Mouse (Mus musculus): ENCODE results near the gene Tmem59l. TPM values are rescaled to one million over a fixed set of nuclear protein-coding genes. Genes with fewer than 3 reads are reported as not detected.
A peak's percentile ranks its signal among the peaks of the same experiment; 100 is the strongest.

The Tmem59l gene
- polyA plus RNA-seq, 1 experiment from 2014 or later: 123 TPM

DNA sequence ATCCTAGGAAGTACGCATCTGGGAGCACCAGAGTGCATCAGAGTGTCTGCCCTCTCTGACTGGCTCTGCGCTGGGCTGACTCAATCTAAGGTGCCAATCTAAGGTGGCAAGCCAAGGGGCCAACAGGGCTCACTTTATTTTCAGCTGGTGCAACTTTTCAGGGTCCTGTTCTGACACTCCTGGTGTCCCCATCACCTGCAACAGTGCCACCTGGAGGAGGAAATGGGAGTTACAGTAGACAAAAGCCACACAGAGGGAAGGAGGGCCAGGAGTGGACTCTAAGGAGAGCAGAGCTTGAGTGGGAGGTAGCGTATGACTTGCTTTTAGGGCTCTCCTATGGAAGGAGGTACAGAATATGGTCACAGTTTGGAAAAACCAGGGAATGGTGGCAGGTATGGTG is 17.7 kb upstream of the Tmem59l start:
- Histone ChIP-seq H3K4me3 (no peak overlapping the region), H3K27ac (no peak overlapping the region), H3K4me2 (peak overlapping the region; percentile 87; the same call in 1 of the 2 replicates), H3K9me3 (no peaks in the 10 kb centered on the region), H3K36me3 (replicated peaks) (peaks cover 8% of the 10 kb centered on the region; the same call in 1 of the 2 replicates), H3K4me1 (peaks cover 56% of the 10 kb centered on the region), H3K27me3 (replicated peaks) (peaks cover 44% of the 10 kb centered on the region), H3K9ac (no peak overlapping the region)
- WGBS: 73% methylated on average over 3 of the region's 3 CpGs
- ATAC-seq (replicated peaks): no peak

DNA sequence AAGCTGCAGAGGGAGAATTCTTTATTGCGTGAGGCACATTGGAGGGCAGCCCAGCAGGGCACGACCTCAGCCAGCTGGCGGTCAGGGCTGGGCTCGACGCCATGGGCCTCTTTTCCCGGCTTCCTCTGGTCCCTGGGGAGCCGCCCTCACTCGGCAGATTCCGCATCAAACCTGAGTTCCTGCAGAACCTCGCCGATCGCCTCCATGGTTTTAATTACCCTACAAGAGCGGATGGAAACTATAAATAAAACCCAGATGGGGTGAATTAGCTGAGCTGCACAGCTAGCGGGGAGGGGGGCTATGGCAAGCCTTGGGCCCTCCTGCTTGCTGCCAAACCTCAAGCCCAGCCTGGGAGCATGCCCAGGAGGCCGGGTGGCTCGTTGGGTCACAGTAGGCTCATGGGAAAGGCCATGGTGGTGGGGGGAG is 17.1 kb upstream of the Tmem59l start:
- no peak overlapping the region for H3K4me2 ChIP-seq

DNA sequence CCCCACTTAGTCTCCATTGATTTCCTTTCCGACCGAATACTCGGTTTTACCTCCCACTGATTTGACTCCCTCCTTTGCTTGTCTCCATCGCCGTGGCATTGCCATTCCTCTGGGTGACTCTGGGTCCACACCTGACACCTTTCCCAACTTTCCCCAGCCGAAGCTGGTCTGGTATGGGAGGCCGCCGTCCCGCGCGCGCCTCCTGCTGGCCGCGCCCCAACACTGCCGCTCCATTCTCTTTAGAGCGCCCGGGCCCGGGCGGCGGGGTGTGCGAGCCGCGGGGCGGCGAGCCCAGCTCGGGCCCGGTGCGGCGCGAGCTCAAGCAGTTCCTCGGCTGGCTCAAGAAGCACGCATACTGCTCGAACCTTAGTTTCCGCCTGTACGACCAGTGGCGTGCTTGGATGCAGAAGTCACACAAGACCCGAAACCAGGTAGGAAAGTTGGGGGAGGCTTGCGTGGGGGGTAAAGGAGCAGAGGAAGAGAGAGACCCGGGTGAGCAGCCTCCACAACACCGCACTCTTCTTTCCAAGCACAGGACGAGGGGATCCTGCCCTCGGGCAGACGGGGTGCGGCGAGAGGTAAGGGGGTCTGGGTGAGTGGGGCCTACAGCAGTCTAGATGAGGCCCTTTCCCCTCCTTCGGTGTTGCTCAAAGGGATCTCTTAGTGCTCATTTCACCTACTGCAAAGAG is 16.0 kb upstream of the Tmem59l start:
- WGBS: 13% methylated on average over 46 of the region's 46 CpGs
- Histone ChIP-seq H3K27ac (no peak overlapping the region), H3K4me1 (peaks cover 42% of the 10 kb centered on the region), H3K27me3 (replicated peaks) (peaks cover 61% of the 10 kb centered on the region), H3K4me3 (no peak overlapping the region), H3K36me3 (replicated peaks) (peaks cover 8% of the 10 kb centered on the region; the same call in 1 of the 2 replicates), H3K9ac (no peak overlapping the region), H3K4me2 (0 out of 2 replicates have a peak overlapping the region, but pooled peaks have one; percentile 18), H3K9me3 (no peaks in the 10 kb centered on the region)
- ATAC-seq (replicated peaks): no peak

More for the DNA sequence above, 17.1 kb upstream of the Tmem59l start:
- 60% methylated on average over 16 of the region's 16 CpGs for WGBS
- Histone ChIP-seq H3K4me3 (no peak overlapping the region), H3K27ac (no peak overlapping the region), H3K27me3 (replicated peaks) (peaks cover 50% of the 10 kb centered on the region), H3K9me3 (no peaks in the 10 kb centered on the region), H3K4me1 (peaks cover 52% of the 10 kb centered on the region), H3K9ac (no peak overlapping the region), H3K36me3 (replicated peaks) (peaks cover 8% of the 10 kb centered on the region; the same call in 1 of the 2 replicates)
- ATAC-seq (replicated peaks): no peak

DNA sequence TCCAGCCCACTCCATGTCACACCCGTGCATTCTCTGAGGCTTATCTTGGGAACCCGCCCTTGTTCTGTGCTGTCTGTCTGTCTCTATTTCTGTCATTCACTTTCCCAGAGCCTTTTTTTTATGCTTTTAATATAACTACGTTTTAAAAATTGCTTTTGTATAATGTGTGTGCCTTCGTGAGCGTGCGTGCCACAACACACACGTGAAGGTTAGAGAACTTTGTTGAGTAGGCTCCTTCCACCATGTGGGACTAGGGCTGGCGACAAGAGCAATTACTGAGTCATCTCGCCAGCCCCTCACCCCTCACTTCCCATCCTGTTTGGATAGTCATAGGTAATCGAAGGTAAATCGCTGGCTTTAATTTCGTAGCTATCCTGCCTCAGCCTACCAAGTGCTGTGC is 15.4 kb upstream of the Tmem59l start:
- ATAC-seq (replicated peaks): no peak

DNA sequence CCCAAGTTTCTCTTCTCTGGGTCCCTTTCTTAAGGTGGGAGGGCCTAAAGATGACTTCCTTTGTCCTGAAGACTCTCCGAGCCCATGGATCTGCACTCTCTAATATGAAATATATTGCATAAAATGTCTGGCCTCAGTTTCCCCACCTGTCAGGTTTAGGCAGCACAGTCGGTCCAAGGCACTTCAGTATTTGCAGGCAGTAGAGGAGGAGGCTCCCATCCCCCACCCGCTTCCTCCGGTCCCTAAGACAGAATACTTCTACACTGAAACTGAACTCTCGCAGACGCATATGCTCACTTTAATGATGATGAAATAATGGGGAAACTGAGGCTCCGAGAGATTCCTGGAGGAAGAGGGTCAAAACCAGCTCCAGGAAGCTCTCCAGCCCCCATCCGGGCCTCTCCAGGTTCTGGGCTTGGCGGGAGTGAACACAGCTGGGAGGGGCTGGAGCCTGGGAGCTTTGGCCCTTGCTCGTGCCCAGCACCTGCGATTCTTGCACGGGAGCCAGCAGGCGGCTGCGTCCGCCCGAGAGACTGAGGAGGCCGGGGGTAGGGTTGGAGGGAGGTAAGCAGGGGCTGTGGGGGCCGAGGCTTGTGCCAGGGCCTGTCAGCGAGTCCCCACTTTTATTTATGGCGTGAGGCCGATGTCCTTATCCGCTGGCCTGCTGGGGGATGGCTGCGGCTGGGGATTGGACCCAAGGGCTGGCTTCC is 14.8 kb upstream of the Tmem59l start:
- H3K4me1 ChIP-seq: peaks cover 40% of the 10 kb centered on the region
- no peak for ATAC-seq (replicated peaks)
- H3K9ac ChIP-seq: no peak overlapping the region
- H3K4me3 ChIP-seq: no peak overlapping the region
- H3K9me3 ChIP-seq: no peaks in the 10 kb centered on the region
- WGBS: 13% methylated on average over 23 of the region's 23 CpGs
- no peak overlapping the region for H3K27ac ChIP-seq
- H3K4me2 ChIP-seq: no peak overlapping the region
- no peaks in the 10 kb centered on the region for H3K36me3 ChIP-seq (replicated peaks)
- peaks cover 72% of the 10 kb centered on the region for H3K27me3 ChIP-seq (replicated peaks)

More for the DNA sequence above, 15.4 kb upstream of the Tmem59l start:
- 36% methylated on average over 12 of the region's 12 CpGs for WGBS
- H3K9ac ChIP-seq: no peak overlapping the region
- peaks cover 67% of the 10 kb centered on the region for H3K27me3 ChIP-seq (replicated peaks)
- peaks cover 42% of the 10 kb centered on the region for H3K4me1 ChIP-seq
- no peak overlapping the region for H3K27ac ChIP-seq
- no peaks in the 10 kb centered on the region for H3K9me3 ChIP-seq
- H3K4me2 ChIP-seq: no peak overlapping the region
- H3K36me3 ChIP-seq (replicated peaks): peaks cover 3% of the 10 kb centered on the region; the same call in 1 of the 2 replicates
- H3K4me3 ChIP-seq: no peak overlapping the region

DNA sequence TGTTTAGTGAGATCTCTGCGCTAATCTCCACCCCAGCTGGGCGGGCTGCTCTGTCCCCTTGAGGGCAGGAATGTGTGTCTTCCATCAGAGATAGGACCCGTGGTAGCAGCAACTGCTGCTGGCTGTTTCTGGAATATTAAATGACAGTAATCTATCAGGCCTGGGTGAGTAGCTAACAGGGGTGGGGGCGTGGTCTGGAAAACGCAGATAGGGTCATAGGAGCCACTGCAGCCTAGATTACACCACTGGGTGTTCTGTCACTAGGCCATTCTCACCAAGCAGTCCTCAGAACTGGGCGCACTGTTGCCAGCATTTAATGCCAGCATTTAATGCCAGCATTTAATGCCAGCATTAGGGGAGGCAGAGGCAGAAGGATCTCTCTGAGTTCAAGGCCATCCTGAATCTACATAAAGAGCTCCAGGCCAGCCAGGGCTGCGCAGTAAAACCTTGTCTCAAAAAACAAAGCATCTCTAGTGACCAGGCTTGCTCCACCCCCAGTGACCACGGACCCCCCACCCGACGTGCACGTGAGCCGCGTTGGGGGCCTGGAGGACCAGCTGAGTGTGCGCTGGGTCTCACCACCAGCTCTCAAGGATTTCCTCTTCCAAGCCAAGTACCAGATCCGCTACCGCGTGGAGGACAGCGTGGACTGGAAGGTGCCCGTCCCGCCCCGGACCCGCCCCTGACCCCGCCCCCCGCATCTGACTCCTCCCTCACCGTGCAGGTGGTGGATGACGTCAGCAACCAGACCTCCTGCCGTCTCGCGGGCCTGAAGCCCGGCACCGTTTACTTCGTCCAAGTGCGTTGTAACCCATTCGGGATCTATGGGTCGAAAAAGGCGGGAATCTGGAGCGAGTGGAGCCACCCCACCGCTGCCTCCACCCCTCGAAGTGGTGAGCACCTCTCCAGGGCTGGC is 13.5 kb upstream of the Tmem59l start:
- Histone ChIP-seq H3K9ac (no peak overlapping the region), H3K4me2 (peak overlapping the region; percentile 30)

DNA sequence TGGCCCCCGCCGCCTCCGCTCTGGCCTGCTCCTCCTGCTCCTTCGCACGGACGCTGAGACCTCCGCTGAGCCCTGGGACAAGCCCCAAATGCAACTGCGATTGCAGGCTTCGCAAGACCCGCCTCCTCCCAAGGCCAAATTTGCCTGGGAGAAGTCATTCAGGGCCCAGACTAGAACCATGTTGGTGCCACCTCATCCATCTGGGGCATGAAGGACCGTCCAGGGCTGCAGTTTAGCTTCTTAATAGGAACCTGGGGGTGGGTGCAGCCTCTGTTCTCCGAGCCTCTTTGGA is 8.6 kb upstream of the Tmem59l start:
- Histone ChIP-seq H3K9ac (no peak overlapping the region), H3K4me2 (peak overlapping the region; percentile 10; the same call in 1 of the 2 replicates), H3K27me3 (replicated peaks) (peaks cover 98% of the 10 kb centered on the region), H3K4me3 (no peak overlapping the region), H3K27ac (no peak overlapping the region), H3K36me3 (replicated peaks) (no peaks in the 10 kb centered on the region), H3K4me1 (peaks cover 46% of the 10 kb centered on the region), H3K9me3 (no peaks in the 10 kb centered on the region)
- WGBS: 8% methylated on average over 12 of the region's 12 CpGs
- ATAC-seq (replicated peaks): no peak

More for the DNA sequence above, 13.5 kb upstream of the Tmem59l start:
- no peak for ATAC-seq (replicated peaks)
- 6% methylated on average over 39 of the region's 39 CpGs for WGBS
- H3K36me3 ChIP-seq (replicated peaks): no peaks in the 10 kb centered on the region
- H3K27ac ChIP-seq: no peak overlapping the region
- H3K4me1 ChIP-seq: peaks cover 35% of the 10 kb centered on the region
- peaks cover 86% of the 10 kb centered on the region for H3K27me3 ChIP-seq (replicated peaks)
- no peaks in the 10 kb centered on the region for H3K9me3 ChIP-seq
- H3K4me3 ChIP-seq: no peak overlapping the region; the same call in 1 of the 2 replicates

DNA sequence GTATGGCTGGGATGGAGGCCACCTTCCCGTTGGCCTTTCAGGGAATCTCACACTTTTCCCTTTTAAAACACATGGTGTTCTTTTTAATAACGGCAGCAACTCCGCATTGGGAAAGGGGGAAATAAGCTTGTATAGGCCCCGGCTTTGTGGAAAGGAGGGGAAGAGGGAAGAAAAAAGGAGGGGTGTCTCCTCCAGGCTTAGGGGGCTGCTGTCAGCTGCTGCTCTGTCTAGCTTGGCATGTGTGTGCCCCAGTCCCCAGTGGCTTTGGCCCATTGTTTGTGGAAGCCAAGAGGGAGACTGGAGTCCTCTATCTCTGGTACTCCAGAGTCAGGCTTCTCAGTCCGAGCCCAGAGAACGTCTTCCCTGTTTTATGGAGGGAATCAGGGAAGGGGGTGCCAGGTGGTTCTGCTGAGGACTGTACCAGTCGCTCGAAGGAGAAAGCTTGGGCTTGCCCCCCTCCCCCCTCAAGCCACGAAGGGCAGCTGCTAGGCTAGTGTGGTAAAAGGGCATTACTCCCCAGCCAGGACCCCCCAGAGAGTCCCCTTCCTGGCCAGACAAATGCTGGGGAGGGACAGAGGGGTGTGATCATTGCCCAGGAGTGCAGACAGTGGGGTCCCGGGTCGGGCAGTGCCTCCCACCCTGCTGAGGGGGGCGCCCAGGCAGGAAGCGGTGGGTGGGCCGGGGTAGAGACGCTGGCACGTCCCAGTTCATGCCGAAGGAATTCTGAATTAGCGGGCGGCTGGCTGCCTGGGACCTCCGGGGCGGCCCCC is 8.0 kb upstream of the Tmem59l start:
- H3K36me3 ChIP-seq (replicated peaks): no peaks in the 10 kb centered on the region
- 2% methylated on average over 21 of the region's 21 CpGs for WGBS
- no peak overlapping the region for H3K9ac ChIP-seq
- peak overlapping the region; percentile 58; the same call in 1 of the 2 replicates for H3K4me2 ChIP-seq
- no peaks in the 10 kb centered on the region for H3K9me3 ChIP-seq
- H3K4me3 ChIP-seq: no peak overlapping the region
- H3K27ac ChIP-seq: no peak overlapping the region
- peaks cover 98% of the 10 kb centered on the region for H3K27me3 ChIP-seq (replicated peaks)
- ATAC-seq (replicated peaks): no peak
- peaks cover 47% of the 10 kb centered on the region for H3K4me1 ChIP-seq

DNA sequence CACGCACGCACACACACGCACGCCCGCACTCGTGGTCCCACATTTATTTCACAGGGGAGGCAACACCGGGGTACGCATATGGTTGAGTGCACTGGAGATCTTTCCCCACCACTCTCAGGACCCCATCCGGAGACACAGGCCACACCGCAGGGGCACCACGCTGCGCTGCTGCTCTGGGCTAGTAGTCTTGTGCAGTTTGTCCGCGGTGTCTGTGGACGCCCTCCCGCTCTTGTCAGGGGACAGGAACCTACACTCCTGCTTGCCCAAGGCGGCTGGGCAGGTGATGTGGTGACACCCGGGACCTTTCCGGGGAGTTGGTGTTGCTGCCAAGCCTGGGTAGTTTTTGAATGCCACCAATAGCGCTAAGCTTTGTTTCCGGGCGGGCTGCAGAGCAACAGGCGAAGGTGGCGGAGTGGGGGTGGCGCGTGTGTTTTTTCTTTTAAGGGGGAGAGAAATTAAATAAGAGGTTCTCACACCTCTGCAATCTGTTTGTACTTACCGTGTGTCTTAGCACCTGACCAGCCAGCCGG is 7.3 kb upstream of the Tmem59l start:
- Histone ChIP-seq H3K27ac (no peak overlapping the region), H3K36me3 (replicated peaks) (no peaks in the 10 kb centered on the region), H3K4me3 (peak overlapping the region; percentile 34; the same call in 1 of the 2 replicates), H3K4me1 (peaks cover 51% of the 10 kb centered on the region), H3K9me3 (no peaks in the 10 kb centered on the region), H3K27me3 (replicated peaks) (peaks cover 98% of the 10 kb centered on the region), H3K4me2 (peak overlapping the region; percentile 58), H3K9ac (no peak overlapping the region)
- no peak for ATAC-seq (replicated peaks)
- 2% methylated on average over 28 of the region's 28 CpGs for WGBS

DNA sequence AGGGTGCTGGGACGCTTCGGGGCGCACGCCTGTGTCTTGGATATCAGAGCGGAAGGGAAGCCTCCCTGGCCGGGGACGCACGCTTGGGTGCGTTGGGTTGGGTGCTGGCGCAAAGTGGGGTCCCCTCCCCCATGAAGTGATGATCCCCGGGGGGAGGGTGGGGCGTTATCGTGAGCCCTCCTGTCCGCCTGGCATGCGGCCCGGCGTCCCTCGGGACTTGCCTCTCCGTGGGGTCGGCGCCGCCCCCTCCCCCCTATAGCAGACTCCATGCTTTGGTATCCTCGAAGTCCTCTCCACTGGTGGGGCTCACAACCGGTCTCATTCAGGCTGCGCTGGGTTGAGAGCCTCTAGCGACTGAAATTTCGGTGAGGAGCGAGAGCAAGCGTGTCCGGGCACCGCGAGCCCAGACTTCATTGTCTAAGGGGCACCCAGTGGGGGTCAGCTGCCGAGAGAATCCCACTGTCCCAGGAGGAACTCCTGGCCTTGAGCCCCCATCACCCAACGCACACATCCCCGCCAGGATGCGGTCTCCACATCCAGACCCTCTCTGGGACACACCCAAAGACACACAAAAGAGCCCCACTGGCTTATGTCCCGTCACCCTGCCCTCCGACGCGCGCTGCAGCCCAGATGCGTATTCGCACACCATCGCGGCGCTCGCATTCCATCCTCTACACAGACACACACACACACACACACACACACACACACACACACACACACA is 6.7 kb upstream of the Tmem59l start:
- no peak overlapping the region for H3K9ac ChIP-seq
- peaks cover 98% of the 10 kb centered on the region for H3K27me3 ChIP-seq (replicated peaks)
- no peak overlapping the region for H3K27ac ChIP-seq
- no peaks in the 10 kb centered on the region for H3K36me3 ChIP-seq (replicated peaks)
- under 1% methylated on average over 47 of the region's 47 CpGs for WGBS
- H3K9me3 ChIP-seq: no peaks in the 10 kb centered on the region
- H3K4me3 ChIP-seq: peak overlapping the region; percentile 34
- H3K4me2 ChIP-seq: peak overlapping the region; percentile 58
- H3K4me1 ChIP-seq: peaks cover 57% of the 10 kb centered on the region
- ATAC-seq (replicated peaks): no peak
